Mouse (Mus musculus): ENCODE measurements around the gene Oser1. TPM values are rescaled to one million over a fixed set of nuclear protein-coding genes. Genes with fewer than 3 reads are reported as not detected.

The Oser1 gene
- polyA plus RNA-seq, 1 experiment from 2014 or later, result 74.9 TPM

- no peak overlapping the region for H3K4me2 ChIP-seq (ENCODE audit: low read length)
- no peak for ATAC-seq (replicated peaks; ENCODE audit: low FRiP score, low read depth)
- WGBS, result 5% methylated on average over 8 of the region's 8 CpGs
- H3K36me3 ChIP-seq (ENCODE audit: insufficient read depth, low read length), result peaks cover 3% of the 10 kb centered on the region; the same call in 1 of the 2 replicates
- DNase-seq (ENCODE audit: low spot score), result peak; percentile 95
- H3K9me3 ChIP-seq (replicated peaks; ENCODE audit: low read length), result no peaks in the 10 kb centered on the region
- peaks cover 8% of the 10 kb centered on the region for H3K4me1 ChIP-seq (replicated peaks; ENCODE audit: insufficient read depth, low read length)
- H3K27me3 ChIP-seq (ENCODE audit: insufficient read depth, low read length), result no peaks in the 10 kb centered on the region
- no peak overlapping the region for H3K4me3 ChIP-seq (replicated peaks; ENCODE audit: low read depth, low read length)
- no peak overlapping the region for H3K27ac ChIP-seq
- H3K9ac ChIP-seq (ENCODE audit: low read depth, low read length), result no peak overlapping the region
- TF ChIP-seq CTCF (IDR thresholded peaks at IDR 0.05; ENCODE audit: low read depth), result peak; percentile 100
Observed at GRCm38 (mm10) chr2:163401221-163401620, 23.3 kb downstream of the Oser1 start.

GRCm38 (mm10) chr2:163399222-163399621, 25.3 kb downstream of the Oser1 start:
- H3K4me1 ChIP-seq (replicated peaks; ENCODE audit: insufficient read depth, low read length), result peaks cover 8% of the 10 kb centered on the region
- no peak for DNase-seq (ENCODE audit: low spot score)
- H3K4me2 ChIP-seq (ENCODE audit: low read length), result no peak overlapping the region
- no peaks in the 10 kb centered on the region for H3K27me3 ChIP-seq (ENCODE audit: insufficient read depth, low read length)
- H3K27ac ChIP-seq, result no peak overlapping the region
- no peaks in the 10 kb centered on the region for H3K9me3 ChIP-seq (replicated peaks; ENCODE audit: low read length)
- no peak overlapping the region for H3K4me3 ChIP-seq (replicated peaks; ENCODE audit: low read depth, low read length)
- no peak for ATAC-seq (replicated peaks; ENCODE audit: low FRiP score, low read depth)
- H3K9ac ChIP-seq (ENCODE audit: low read depth, low read length), result no peak overlapping the region
- 77% methylated on average over 8 of the region's 8 CpGs for WGBS
- no peak for TF ChIP-seq CTCF (IDR thresholded peaks at IDR 0.05; ENCODE audit: low read depth)
- H3K36me3 ChIP-seq (ENCODE audit: insufficient read depth, low read length), result no peaks in the 10 kb centered on the region

GRCm38 (mm10) chr2:163398770-163399169, 25.7 kb downstream of the Oser1 start:
- H3K27me3 ChIP-seq (ENCODE audit: insufficient read depth, low read length), result no peaks in the 10 kb centered on the region
- no peaks in the 10 kb centered on the region for H3K9me3 ChIP-seq (replicated peaks; ENCODE audit: low read length)
- DNase-seq (ENCODE audit: low spot score) (no peak), ATAC-seq (replicated peaks; ENCODE audit: low FRiP score, low read depth) (no peak)
- H3K27ac ChIP-seq, result 0 out of 2 replicates have a peak overlapping the region, but pooled peaks have one; percentile 14
- no peak overlapping the region for H3K4me3 ChIP-seq (replicated peaks; ENCODE audit: low read depth, low read length)
- no peaks in the 10 kb centered on the region for H3K36me3 ChIP-seq (ENCODE audit: insufficient read depth, low read length)
- no peak overlapping the region for H3K9ac ChIP-seq (ENCODE audit: low read depth, low read length)
- H3K4me2 ChIP-seq (ENCODE audit: low read length), result no peak overlapping the region
- H3K4me1 ChIP-seq (replicated peaks; ENCODE audit: insufficient read depth, low read length), result peaks cover 8% of the 10 kb centered on the region
- TF ChIP-seq CTCF (IDR thresholded peaks at IDR 0.05; ENCODE audit: low read depth), result no peak
- WGBS, result 63% methylated on average over 4 of the region's 4 CpGs

- Histone ChIP-seq H3K27me3 (ENCODE audit: insufficient read depth, low read length) (no peaks in the 10 kb centered on the region), H3K4me3 (replicated peaks; ENCODE audit: low read depth, low read length) (peak within 1 kb of the TSS; percentile 28), H3K27ac (0 out of 2 replicates have a peak within 1 kb of the TSS, but pooled peaks have one; percentile 28), H3K9ac (ENCODE audit: low read depth, low read length) (peak within 1 kb of the TSS; percentile 40; the same call in 1 of the 2 replicates), H3K9me3 (replicated peaks; ENCODE audit: low read length) (no peaks in the 10 kb centered on the region), H3K4me2 (ENCODE audit: low read length) (peak within 1 kb of the TSS; percentile 55), H3K4me1 (replicated peaks; ENCODE audit: insufficient read depth, low read length) (peaks cover 8% of the 10 kb centered on the region), H3K36me3 (ENCODE audit: insufficient read depth, low read length) (no peaks in the 10 kb centered on the region)
- ATAC-seq (replicated peaks; ENCODE audit: low FRiP score, low read depth) (peak; percentile 73), DNase-seq (ENCODE audit: low spot score) (peak; percentile 84)
- WGBS, result 3% methylated on average over 10 of the region's 10 CpGs
- TF ChIP-seq CTCF (IDR thresholded peaks at IDR 0.05; ENCODE audit: low read depth), result peak; percentile 19; the same call in 1 of the 2 replicates
Observed at GRCm38 (mm10) chr2:163397905-163398304, 26.6 kb downstream of the Oser1 start, which contains the start of gene Jph2. Gene Jph2, minus strand, starts transcription at chr2:163397993.

- 85% methylated on average over 19 of the region's 19 CpGs for WGBS
- no peak; the same call in 1 of the 2 replicates for ATAC-seq (replicated peaks; ENCODE audit: low FRiP score, low read depth)
Observed at GRCm38 (mm10) chr2:163397071-163397470, 27.4 kb downstream of the Oser1 start.

GRCm38 (mm10) chr2:163394977-163395376, 29.5 kb downstream of the Oser1 start:
- no peaks in the 10 kb centered on the region for H3K36me3 ChIP-seq (ENCODE audit: insufficient read depth, low read length)
- no peak overlapping the region for H3K27ac ChIP-seq
- WGBS, result 71% methylated on average over 6 of the region's 6 CpGs
- no peak overlapping the region for H3K4me3 ChIP-seq (replicated peaks; ENCODE audit: low read depth, low read length)
- H3K9me3 ChIP-seq (replicated peaks; ENCODE audit: low read length), result no peaks in the 10 kb centered on the region
- H3K9ac ChIP-seq (ENCODE audit: low read depth, low read length), result no peak overlapping the region
- H3K4me2 ChIP-seq (ENCODE audit: low read length), result no peak overlapping the region
- no peak for TF ChIP-seq CTCF (IDR thresholded peaks at IDR 0.05; ENCODE audit: low read depth)
- no peaks in the 10 kb centered on the region for H3K27me3 ChIP-seq (ENCODE audit: insufficient read depth, low read length)
- ATAC-seq (replicated peaks; ENCODE audit: low FRiP score, low read depth), result no peak
- peaks cover 14% of the 10 kb centered on the region for H3K4me1 ChIP-seq (replicated peaks; ENCODE audit: insufficient read depth, low read length)
- DNase-seq (ENCODE audit: low spot score), result no peak

More at GRCm38 (mm10) chr2:163397071-163397470, 27.4 kb downstream of the Oser1 start:
- H3K9ac ChIP-seq (ENCODE audit: low read depth, low read length), result peak overlapping the region; percentile 40; the same call in 1 of the 2 replicates
- H3K27ac ChIP-seq, result no peak overlapping the region
- peak overlapping the region; percentile 55 for H3K4me2 ChIP-seq (ENCODE audit: low read length)
- DNase-seq (ENCODE audit: low spot score), result no peak
- H3K27me3 ChIP-seq (ENCODE audit: insufficient read depth, low read length), result no peaks in the 10 kb centered on the region
- H3K4me1 ChIP-seq (replicated peaks; ENCODE audit: insufficient read depth, low read length), result peaks cover 13% of the 10 kb centered on the region
- no peaks in the 10 kb centered on the region for H3K9me3 ChIP-seq (replicated peaks; ENCODE audit: low read length)
- H3K4me3 ChIP-seq (replicated peaks; ENCODE audit: low read depth, low read length), result peak overlapping the region; percentile 28
- TF ChIP-seq CTCF (IDR thresholded peaks at IDR 0.05; ENCODE audit: low read depth), result no peak
- no peaks in the 10 kb centered on the region for H3K36me3 ChIP-seq (ENCODE audit: insufficient read depth, low read length)

GRCm38 (mm10) chr2:163393976-163394375, 30.5 kb downstream of the Oser1 start:
- peaks cover 14% of the 10 kb centered on the region for H3K4me1 ChIP-seq (replicated peaks; ENCODE audit: insufficient read depth, low read length)
- DNase-seq (ENCODE audit: low spot score) (no peak), ATAC-seq (replicated peaks; ENCODE audit: low FRiP score, low read depth) (no peak)
- H3K27ac ChIP-seq, result no peak overlapping the region
- H3K4me2 ChIP-seq (ENCODE audit: low read length), result no peak overlapping the region
- no peaks in the 10 kb centered on the region for H3K27me3 ChIP-seq (ENCODE audit: insufficient read depth, low read length)
- H3K36me3 ChIP-seq (ENCODE audit: insufficient read depth, low read length), result no peaks in the 10 kb centered on the region
- TF ChIP-seq CTCF (IDR thresholded peaks at IDR 0.05; ENCODE audit: low read depth), result no peak
- 73% methylated on average over 6 of the region's 6 CpGs for WGBS
- no peak overlapping the region for H3K4me3 ChIP-seq (replicated peaks; ENCODE audit: low read depth, low read length)
- no peaks in the 10 kb centered on the region for H3K9me3 ChIP-seq (replicated peaks; ENCODE audit: low read length)
- no peak overlapping the region for H3K9ac ChIP-seq (ENCODE audit: low read depth, low read length)

Data from kidney, postnatal 0 days (tissue).